Comparison of ENCODE assay signal across 8 mouse cellular contexts in genomic region chr3:88191820-88192616, GRCm38 (mm10). TPM values are rescaled to one million over a fixed set of nuclear protein-coding genes. Genes with fewer than 3 reads are reported as not detected.
DNase-seq lines count a peak whose midpoint lies in the region; ATAC-seq and TF ChIP-seq lines count a peak whose summit lies in the region.

No protein-coding gene starts in this region.

- no peak for TF ChIP-seq POLR2A in testis, adult 2 months (IDR thresholded peaks at IDR 0.05; ENCODE audit: control insufficient read depth, low read depth, low read length)

- H3K4me1 ChIP-seq in testis, adult 2 months (ENCODE audit: control insufficient read depth, insufficient read depth, low read length): no peaks in the 10 kb centered on the region
- no peaks in the 10 kb centered on the region for H3K4me1 ChIP-seq in embryonic facial prominence, embryonic 14.5 days (ENCODE audit: control insufficient read depth, insufficient read depth, low read length)

- H3K9me3 ChIP-seq in embryonic facial prominence, embryonic 14.5 days (ENCODE audit: control insufficient read depth, low read length): no peaks in the 10 kb centered on the region

- no peak overlapping the region for H3K27ac ChIP-seq in testis, adult 2 months (ENCODE audit: control insufficient read depth, insufficient read depth, low read depth, low read length)
- no peak overlapping the region for H3K27ac ChIP-seq in embryonic facial prominence, embryonic 14.5 days (replicated peaks; ENCODE audit: low read depth, low read length)

- H3K4me3 ChIP-seq in testis, adult 2 months (ENCODE audit: control insufficient read depth, low read depth, low read length): no peak overlapping the region
- no peak overlapping the region for H3K4me3 ChIP-seq in embryonic facial prominence, embryonic 14.5 days (ENCODE audit: low read depth, low read length)

- no peak overlapping the region for H3K9ac ChIP-seq in embryonic facial prominence, embryonic 14.5 days (ENCODE audit: low read depth, low read length)

- ATAC-seq in CD4-positive, CD25-positive, alpha-beta regulatory T cell, adult 4 months: no peak
- peak; percentile 63; the same call in 1 of the 2 replicates for ATAC-seq in embryonic facial prominence, embryonic 14.5 days (ENCODE audit: low read depth)

- no peaks in the 10 kb centered on the region for H3K36me3 ChIP-seq in testis, adult 2 months (ENCODE audit: control insufficient read depth, insufficient read depth, low read length)
- H3K36me3 ChIP-seq in embryonic facial prominence, embryonic 14.5 days (ENCODE audit: control insufficient read depth, insufficient read depth, low read length): no peaks in the 10 kb centered on the region

- 28% methylated on average over 9 of the region's 9 CpGs for WGBS in embryonic facial prominence, embryonic 14.5 days

- H3K4me2 ChIP-seq in embryonic facial prominence, embryonic 14.5 days (ENCODE audit: low read depth, low read length): no peak overlapping the region

- DNase-seq in CD4-positive, CD25-positive, alpha-beta regulatory T cell, adult 2 months (ENCODE audit: low read depth, low spot score): peak; percentile 64
- DNase-seq in testis, postnatal 14 days (ENCODE audit: low spot score): no peak
- peak; percentile 65 for DNase-seq in embryonic facial prominence, embryonic 14.5 days (ENCODE audit: low spot score)
- peak; percentile 51 for DNase-seq in kidney, postnatal 14 days
- DNase-seq in neural tube, embryonic 10.5 days (ENCODE audit: extremely low spot score, low spot score): peak; percentile 58
- no peak for DNase-seq in spleen, postnatal 4 days (ENCODE audit: low spot score in 2 of 2)

- peak; percentile 50; the same call in 1 of the 2 replicates for TF ChIP-seq CTCF in testis, adult 2 months (IDR thresholded peaks at IDR 0.05; ENCODE audit: control insufficient read depth, insufficient read depth, insufficient replicate concordance, low read depth, low read length)

- no peaks in the 10 kb centered on the region for H3K27me3 ChIP-seq in testis, adult 2 months (ENCODE audit: control insufficient read depth, insufficient read depth, low read length)
- H3K27me3 ChIP-seq in embryonic facial prominence, embryonic 14.5 days (replicated peaks; ENCODE audit: control insufficient read depth, insufficient read depth, low read length): peaks cover 46% of the 10 kb centered on the region

RNA-seq across cellular contexts. Expression of gene Mef2d, which starts 49.8 kb away (rescaled TPM):
- polyA plus RNA-seq in CD4-positive, CD25-positive, alpha-beta regulatory T cell, adult 4 months (2017; shearing (Covaris generic)): 10 to 100 TPM; 30.9 to 36.1 TPM
- 16.0 and 17.6 TPM in 2 replicates for polyA plus RNA-seq in testis, adult 2 months (2012; rRNA removed)
- 36.8 and 41.7 TPM in 2 replicates for polyA plus RNA-seq in embryonic facial prominence, embryonic 14.5 days (2014; fragmentation: Nextera tagmentation; extraction: Ambion mirVana)

Comparison
In these comparisons a context has a peak if more than half of its experiments do, and no peak if none do; other contexts are left out.
1. DNase-seq: peak in CD4-positive, CD25-positive, alpha-beta regulatory T cell, adult 2 months (single experiment), embryonic facial prominence, embryonic 14.5 days (single experiment), kidney, postnatal 14 days (single experiment) and neural tube, embryonic 10.5 days (single experiment); none in testis, postnatal 14 days (single experiment) and spleen, postnatal 4 days (0 of 2).